Mouse (Mus musculus) midbrain, postnatal 0 days (tissue): ENCODE measurements around the gene Ubald1. TPM values are rescaled to one million over a fixed set of nuclear protein-coding genes. Genes with fewer than 3 reads are reported as not detected.

Experiments used
- ATAC-seq: fragments of 200-750 bp; cut with Nextera tagmentation; 2 replicates; pipeline ENCODE4 v1.8.0; 2017; ENCODE audit warnings: moderate number of reproducible peaks, mild to moderate bottlenecking, moderate TSS enrichment, moderate library complexity; ENCODE audit not compliant: low FRiP score
- DNase-seq: peaks from one replicate; pipeline ENCODE4 v3.0.0-alpha.2; 2015; ENCODE audit warnings: low spot score
- H3K27ac ChIP-seq: fragments of 300-500 bp; sonication (generic); 2 replicates; pipeline ENCODE4 v1.5.1; 2014; ENCODE audit warnings: low read depth, mild to moderate bottlenecking, low read length, mixed read lengths
- H3K27me3 ChIP-seq: fragments of 300-500 bp; sonication (generic); 2 replicates; pipeline ENCODE4 v1.6.1; 2014; ENCODE audit warnings: low read length, control low read depth, mixed read lengths; ENCODE audit not compliant: insufficient read depth
- H3K36me3 ChIP-seq: fragments of 300-500 bp; sonication (generic); 2 replicates; pipeline ENCODE4 v1.6.1; 2014; ENCODE audit warnings: low read length, control low read depth, mixed read lengths; ENCODE audit not compliant: insufficient read depth
- H3K4me1 ChIP-seq: fragments of 300-500 bp; sonication (generic); 2 replicates; pipeline ENCODE4 v1.6.1; 2014; ENCODE audit warnings: mild to moderate bottlenecking, control low read depth, antibody characterized with exemption, low read length, mixed read lengths; ENCODE audit not compliant: insufficient read depth
- H3K4me2 ChIP-seq: fragments of 300-500 bp; sonication (generic); 2 replicates; pipeline ENCODE4 v1.6.1; 2014; ENCODE audit warnings: low read depth, mild to moderate bottlenecking, low read length, mixed read lengths; ENCODE audit not compliant: poor library complexity, severe bottlenecking
- H3K4me3 ChIP-seq: fragments of 300-500 bp; sonication (generic); 2 replicates; pipeline ENCODE4 v1.5.1; 2014; ENCODE audit warnings: low read depth, mild to moderate bottlenecking, low read length, moderate library complexity
- H3K9ac ChIP-seq: fragments of 300-500 bp; sonication (generic); replicated peaks from 2 replicates; pipeline ENCODE4 v1.6.1; 2014; ENCODE audit warnings: mild to moderate bottlenecking, low read length, moderate library complexity, mixed read lengths; ENCODE audit not compliant: poor library complexity, severe bottlenecking
- H3K9me3 ChIP-seq: fragments of 300-500 bp; sonication (generic); 2 replicates; pipeline ENCODE4 v1.6.1; 2016; ENCODE audit warnings: low read length, control low read depth
- CTCF ChIP-seq: IDR thresholded peaks from 2 replicates; pipeline ENCODE4 v1.5.1; 2016; ENCODE audit warnings: antibody characterized with exemption, mild to moderate bottlenecking
- WGBS: fragments of 180-500 bp; shearing (Covaris S2); extraction: QIAGEN DNeasy Blood & Tissue Kit; methylation state at CpG from one replicate; pipeline ENCODE4 v1.1.7; 2014; 5-methylcytosine and 5-hydroxymethylcytosine counted together
- polyA plus RNA-seq: library from polyadenylated mRNA; unstranded; fragments of >200 nt; fragmentation: Nextera tagmentation; extraction: Ambion mirVana; gene quantifications from 2 replicates; pipeline ENCODE4 v1.2.1, GENCODE M21; 2015
- total RNA-seq: library from RNA; depleted of rRNA; stranded (reverse); fragments of >200 nt; gene quantifications from 2 replicates; pipeline ENCODE4 v1.2.3, GENCODE M21; 2014

The Ubald1 gene
- total and polyA plus RNA-seq, 2 experiments from 2014 or later, result 35.0 to 79.9 TPM

- H3K9me3 ChIP-seq, result no peaks in the 10 kb centered on the region
- DNase-seq, result no peak
- 0% methylated on average over 8 of the region's 8 CpGs for WGBS
- H3K4me2 ChIP-seq, result peak overlapping the region; percentile 64
- H3K27ac ChIP-seq, result peak overlapping the region; percentile 92
- H3K27me3 ChIP-seq, result no peaks in the 10 kb centered on the region
- peak overlapping the region; percentile 91 for H3K9ac ChIP-seq
- ATAC-seq, result 0 out of 2 replicates have a peak, but pooled peaks have one; percentile 1
- peaks cover 16% of the 10 kb centered on the region; the same call in 1 of the 2 replicates for H3K4me1 ChIP-seq
- H3K36me3 ChIP-seq, result no peaks in the 10 kb centered on the region
- peak overlapping the region; percentile 80 for H3K4me3 ChIP-seq
- TF ChIP-seq CTCF, result no peak
Observed at GRCm38 (mm10) chr16:4886690-4887020, 6.5 kb upstream of the Ubald1 start.

DNA sequence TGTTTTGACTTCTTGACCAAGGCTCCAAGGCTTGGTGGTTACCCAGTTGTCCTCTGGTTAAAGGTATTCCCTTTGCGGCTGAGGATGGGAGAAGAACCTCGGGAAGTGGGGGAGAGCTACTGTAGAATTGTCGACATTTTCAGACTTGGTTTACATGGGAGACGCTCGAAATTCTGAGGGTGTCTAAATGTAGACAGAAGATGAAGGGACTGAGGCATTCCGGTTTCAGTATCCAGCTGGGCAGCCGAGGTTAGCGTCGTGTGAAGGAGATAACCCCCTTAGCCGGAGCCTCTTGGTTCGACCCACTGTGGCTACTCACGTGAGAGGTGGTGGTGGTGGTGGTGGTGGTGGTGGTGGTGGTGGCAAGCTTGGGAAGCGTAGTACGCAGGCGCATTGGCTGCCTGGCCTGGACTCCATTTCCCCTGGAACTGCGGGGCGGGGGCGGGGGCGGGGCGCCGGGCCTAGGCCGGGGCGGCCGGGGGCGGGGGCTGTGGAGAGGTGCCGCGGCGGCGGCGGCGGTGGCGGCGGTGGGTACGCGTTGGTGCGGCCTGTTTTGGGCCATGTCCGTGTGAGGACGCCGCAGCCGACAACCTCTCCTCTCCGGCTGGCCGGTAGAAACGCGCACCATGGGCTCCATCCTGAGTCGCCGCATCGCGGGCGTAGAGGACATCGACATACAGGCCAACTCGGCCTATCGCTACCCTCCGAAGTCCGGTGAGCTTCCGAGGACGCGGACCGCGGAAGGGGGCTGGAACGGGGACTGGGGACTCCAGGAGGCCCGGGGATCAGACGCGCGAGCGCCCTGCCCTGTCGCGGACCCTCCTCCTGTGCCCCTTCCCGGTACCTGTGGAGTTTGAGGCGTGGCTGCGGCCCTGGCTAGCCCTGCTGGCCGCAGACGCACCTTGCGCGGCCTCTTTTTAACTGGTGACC, 5.9 kb upstream of the Ubald1 start, which contains the start of gene Mgrn1:
Gene Mgrn1, plus strand, starts transcription at position 490 of the 930 bp plus-strand sequence.
- DNase-seq, result peak; percentile 96
- Histone ChIP-seq H3K4me1 (peaks cover 19% of the 10 kb centered on the region; the same call in 1 of the 2 replicates), H3K9ac (peak within 1 kb of the TSS; percentile 91), H3K36me3 (no peaks in the 10 kb centered on the region), H3K9me3 (no peaks in the 10 kb centered on the region), H3K27me3 (no peaks in the 10 kb centered on the region), H3K27ac (peak within 1 kb of the TSS; percentile 92), H3K4me2 (peak within 1 kb of the TSS; percentile 64), H3K4me3 (peak within 1 kb of the TSS; percentile 80)
- TF ChIP-seq CTCF, result no peak
- ATAC-seq, result peak; percentile 88
- WGBS, result under 1% methylated on average over 56 of the region's 74 CpGs

- Histone ChIP-seq H3K27ac (peak overlapping the region; percentile 92), H3K4me3 (no peak overlapping the region), H3K27me3 (no peaks in the 10 kb centered on the region), H3K9me3 (no peaks in the 10 kb centered on the region), H3K36me3 (no peaks in the 10 kb centered on the region), H3K9ac (no peak overlapping the region), H3K4me2 (no peak overlapping the region), H3K4me1 (peaks cover 19% of the 10 kb centered on the region; the same call in 1 of the 2 replicates)
- ATAC-seq (no peak), DNase-seq (no peak)
- WGBS, result 92% methylated on average over 10 of the region's 10 CpGs
- no peak for TF ChIP-seq CTCF
Observed at GRCm38 (mm10) chr16:4884930-4885329, 4.8 kb upstream of the Ubald1 start.

- Histone ChIP-seq H3K4me2 (peak overlapping the region; percentile 82), H3K9me3 (no peaks in the 10 kb centered on the region), H3K27ac (peak overlapping the region; percentile 98), H3K4me3 (peak overlapping the region; percentile 55), H3K27me3 (no peaks in the 10 kb centered on the region), H3K36me3 (no peaks in the 10 kb centered on the region), H3K4me1 (peaks cover 20% of the 10 kb centered on the region), H3K9ac (peak overlapping the region; percentile 93)
- no peak for ATAC-seq
- 72% methylated on average over 10 of the region's 10 CpGs for WGBS
- no peak for TF ChIP-seq CTCF
- no peak for DNase-seq
Observed at GRCm38 (mm10) chr16:4881400-4882351, 1.6 kb upstream of the Ubald1 start.

DNA sequence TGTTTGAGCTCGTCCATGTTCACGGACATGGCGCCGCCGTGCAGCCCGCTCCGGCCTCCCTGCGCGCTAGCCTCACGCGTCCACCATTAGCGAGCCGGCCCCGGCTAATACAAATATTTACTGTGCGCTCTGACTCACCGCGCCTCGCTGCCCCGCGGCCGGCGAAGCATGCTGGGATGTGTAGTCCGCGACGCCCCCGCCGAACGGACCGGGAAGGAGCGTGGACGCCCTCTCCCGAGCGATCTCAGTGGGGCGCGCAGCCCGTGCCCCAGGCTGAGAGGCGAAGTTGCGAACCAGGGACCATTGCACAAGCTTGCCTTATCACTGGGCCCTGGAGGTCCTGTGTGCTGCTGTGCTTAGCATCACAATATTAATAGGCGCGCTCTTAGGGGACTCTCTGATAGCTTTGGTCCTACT, 399 bp downstream of the Ubald1 start:
- peak; percentile 73 for ATAC-seq
- H3K4me1 ChIP-seq, result peaks cover 20% of the 10 kb centered on the region
- peak; percentile 54 for TF ChIP-seq CTCF

More for the DNA sequence above, 399 bp downstream of the Ubald1 start:
- under 1% methylated on average over 39 of the region's 40 CpGs for WGBS
- peak; percentile 88 for DNase-seq
- peak overlapping the region; percentile 98 for H3K27ac ChIP-seq
- H3K27me3 ChIP-seq, result no peaks in the 10 kb centered on the region
- H3K9me3 ChIP-seq, result no peaks in the 10 kb centered on the region
- peak overlapping the region; percentile 72 for H3K4me2 ChIP-seq
- H3K9ac ChIP-seq, result peak overlapping the region; percentile 89
- H3K4me3 ChIP-seq, result peak overlapping the region; percentile 78
- H3K36me3 ChIP-seq, result peaks cover 3% of the 10 kb centered on the region; the same call in 1 of the 2 replicates
